Mouse (Mus musculus): ENCODE data around the gene Limk2.

Limk2 gene

DNA sequence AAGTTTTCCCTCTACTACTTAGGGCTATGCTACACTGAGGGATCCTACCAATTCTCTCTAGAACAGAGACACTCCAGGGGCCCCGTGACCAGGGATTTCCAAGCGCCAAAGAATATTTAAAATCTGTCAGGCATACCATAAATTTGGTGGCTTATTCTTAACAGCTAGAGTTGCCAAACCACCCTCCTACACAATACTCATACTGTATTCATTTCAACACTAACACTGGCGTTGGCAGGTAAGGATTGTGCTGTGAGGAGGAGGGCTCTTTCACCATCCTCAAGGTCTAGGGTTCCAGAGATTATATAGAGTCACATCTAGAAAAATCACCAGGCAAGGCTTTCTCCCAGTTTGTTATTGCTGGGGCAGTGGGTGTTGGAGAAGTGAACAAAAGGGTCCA is 7.4 kb upstream of the Limk2 start:
- no peak for DNase-seq (ENCODE audit: inconsistent age in 2 of 2, low spot score in 1 of 2)

DNA sequence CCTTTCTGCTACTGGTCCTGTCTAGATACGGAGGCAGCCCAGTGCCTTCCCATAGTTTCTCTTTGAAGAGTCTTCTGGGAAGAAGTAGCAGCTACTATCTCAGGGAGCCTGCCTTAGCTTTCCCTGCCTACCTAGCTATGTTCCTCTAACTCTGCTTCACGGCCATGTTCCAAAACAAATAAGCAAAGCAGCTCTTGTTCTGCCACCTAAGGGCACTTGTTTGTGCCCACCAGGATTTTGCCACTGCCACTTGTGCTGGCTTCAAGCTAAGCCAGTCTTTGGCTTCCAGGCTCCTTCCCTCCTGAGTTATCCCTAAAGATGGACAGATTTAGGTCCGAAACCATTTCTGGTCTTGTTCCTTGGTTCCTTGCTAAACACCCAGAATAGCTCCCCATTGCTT is 3.1 kb upstream of the Limk2 start:
- DNase-seq (ENCODE audit: inconsistent age in 2 of 2, low spot score in 1 of 2): no peak

DNA sequence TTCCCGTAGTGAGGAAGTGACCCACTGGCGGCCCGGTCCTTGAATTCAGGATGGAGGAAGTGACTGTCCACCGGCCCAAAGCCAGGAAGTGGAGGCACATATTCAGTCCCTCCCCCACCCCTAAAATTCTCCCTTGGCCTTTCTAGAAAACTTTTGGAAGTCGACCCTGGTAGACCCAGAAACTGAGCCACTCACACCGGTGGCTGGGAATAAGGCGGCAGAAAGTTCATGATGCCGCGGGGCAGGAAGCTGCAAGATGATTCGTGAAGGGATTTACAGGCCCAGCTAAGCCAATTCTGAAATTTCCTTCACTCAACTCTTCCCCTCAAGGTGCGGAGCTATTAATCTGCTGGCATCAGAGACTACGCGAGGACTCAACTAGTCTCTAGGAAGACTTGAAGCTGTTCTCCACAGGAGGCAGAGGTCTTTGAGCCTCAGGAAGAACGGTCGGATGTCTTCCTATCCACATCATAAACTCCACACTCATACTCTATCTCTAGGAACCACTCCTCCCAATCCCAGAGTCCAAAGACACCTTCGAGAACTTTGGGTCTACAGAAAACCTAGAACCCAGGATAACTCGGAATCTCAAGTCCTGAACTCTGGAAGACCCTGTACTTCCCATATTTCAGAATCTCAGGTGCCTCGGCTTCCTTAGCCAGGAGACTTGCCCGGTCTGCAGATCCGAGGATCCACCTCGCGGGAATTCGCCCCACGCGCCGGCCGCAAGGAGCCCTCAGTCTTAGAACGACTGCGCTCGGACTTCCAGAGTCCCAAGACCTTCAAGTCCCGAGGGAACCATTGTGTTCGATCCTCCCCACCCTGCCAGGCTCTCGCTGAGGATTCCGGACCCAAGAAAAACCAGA is 625 bp downstream of the Limk2 start:
- DNase-seq (ENCODE audit: inconsistent age in 2 of 2, low spot score in 1 of 2): peak; percentile 20 to 60

DNA sequence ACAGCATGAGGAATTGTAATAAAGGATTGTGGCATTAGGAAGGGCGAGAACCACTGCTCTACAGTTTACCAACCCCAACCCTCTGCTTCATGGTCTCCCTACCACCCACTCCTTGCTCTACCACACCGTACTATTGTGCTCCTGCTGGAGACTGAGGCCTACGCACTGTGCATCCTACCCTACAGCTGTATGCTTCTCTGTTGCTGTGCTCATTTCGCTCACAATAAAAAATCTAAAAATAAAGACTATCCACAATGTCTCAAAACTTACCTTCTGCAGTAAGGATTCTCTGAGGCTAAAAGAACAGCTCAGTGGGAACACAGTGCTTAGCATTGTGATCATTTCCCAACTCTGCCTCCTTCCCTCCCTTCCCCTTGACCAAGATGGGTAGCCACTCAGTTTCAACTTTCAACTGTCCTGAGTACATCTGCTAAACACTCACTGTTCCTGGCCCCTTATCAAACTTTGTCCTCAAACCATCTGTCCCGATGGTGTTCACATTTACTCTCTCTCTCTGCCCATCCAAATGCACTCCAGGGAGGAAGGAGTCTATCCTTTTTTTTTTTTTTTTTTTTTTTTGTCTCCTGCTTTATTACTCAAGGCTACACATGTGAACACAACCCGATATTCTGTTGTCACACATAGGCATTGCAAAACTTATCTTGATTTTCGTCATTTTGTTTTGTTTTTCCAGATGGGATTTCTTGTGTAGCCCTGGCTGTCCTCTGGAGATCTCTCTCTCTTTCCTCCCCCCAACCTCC is 4.5 kb downstream of the Limk2 start:
- DNase-seq (ENCODE audit: inconsistent age in 2 of 2, low spot score in 1 of 2): no peak

DNA sequence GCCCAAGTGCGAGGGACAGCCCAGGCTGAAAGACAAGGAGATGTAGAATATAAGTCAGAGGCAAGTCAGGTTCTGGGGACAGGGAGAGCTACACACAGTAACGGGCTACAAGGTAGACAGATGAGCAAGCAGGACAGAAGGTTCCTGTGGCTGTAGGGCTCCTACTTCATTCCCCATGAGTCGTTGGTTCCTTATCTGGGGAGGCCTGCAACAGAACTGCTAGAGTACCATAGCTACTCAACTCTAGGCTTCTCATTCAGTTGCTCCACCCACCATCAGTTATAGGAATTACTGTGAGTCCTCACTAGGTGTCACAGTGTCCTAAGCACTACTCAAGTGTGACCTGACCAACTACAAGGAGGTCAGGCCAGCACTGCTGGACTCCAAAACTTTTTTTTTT is 6.0 kb downstream of the Limk2 start:
- DNase-seq (ENCODE audit: inconsistent age in 2 of 2, low spot score in 1 of 2): no peak

DNA sequence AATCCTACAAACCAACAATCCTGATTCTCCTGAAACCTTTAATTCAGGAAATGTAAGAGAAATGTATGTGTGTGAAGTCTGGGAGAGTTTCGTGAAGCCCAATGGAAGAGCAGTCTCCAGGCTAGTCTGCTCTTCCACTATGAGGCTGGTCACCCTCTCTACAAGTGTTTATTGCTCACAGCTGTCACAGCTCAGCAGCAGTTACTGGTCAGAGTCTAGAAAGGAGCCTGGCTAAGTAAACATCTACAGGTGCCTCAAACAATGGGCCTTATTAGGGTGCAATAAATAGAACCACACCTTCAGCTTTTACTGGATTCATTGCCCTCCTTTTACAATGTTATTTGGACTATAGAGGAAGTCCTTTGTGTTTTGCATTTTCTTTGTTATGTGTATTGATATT is 10.7 kb downstream of the Limk2 start:
- no peak for DNase-seq (ENCODE audit: inconsistent age in 2 of 2, low spot score in 1 of 2)

DNA sequence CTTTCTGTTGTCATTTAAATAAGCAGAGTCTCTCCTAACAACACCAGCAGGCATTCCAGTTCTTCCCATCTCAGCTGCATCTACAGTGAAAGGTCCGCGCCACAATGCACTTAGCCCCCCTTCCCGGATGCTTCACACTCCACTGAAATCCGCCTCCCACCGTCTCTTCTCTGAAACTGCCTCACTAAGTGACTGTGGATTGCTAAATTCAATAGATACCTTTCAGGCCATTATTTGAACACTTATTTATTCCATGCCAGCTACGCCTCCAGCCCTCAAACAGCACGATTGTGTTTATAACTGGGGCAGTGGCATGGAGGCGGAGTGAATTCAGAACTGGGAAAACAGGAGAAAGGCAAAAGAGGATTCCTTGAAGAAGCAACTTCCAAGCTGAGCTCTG is 12.4 kb downstream of the Limk2 start:
- DNase-seq (ENCODE audit: inconsistent age in 2 of 2, low spot score in 1 of 2): no peak

DNA sequence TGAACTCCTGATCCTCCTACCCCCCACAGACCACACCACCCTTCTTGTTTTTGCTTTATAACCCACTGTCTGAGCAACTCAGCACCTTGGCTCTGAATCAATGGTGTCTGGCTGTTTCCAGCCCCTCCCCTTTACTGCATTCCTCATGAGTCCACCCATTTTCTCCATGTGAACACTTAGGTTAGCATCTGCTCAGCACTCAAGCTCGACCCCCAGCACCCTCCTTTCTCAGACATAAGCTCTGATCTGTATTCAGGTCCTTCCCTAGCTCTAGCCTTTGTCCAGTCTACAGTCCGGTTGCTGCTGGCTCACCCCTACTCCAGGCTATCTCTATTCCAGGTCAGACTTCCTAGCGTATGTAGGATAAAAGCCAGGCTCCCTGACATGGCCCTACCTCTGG is 12.9 kb downstream of the Limk2 start:
- DNase-seq (ENCODE audit: inconsistent age in 2 of 2, low spot score in 1 of 2): no peak

DNA sequence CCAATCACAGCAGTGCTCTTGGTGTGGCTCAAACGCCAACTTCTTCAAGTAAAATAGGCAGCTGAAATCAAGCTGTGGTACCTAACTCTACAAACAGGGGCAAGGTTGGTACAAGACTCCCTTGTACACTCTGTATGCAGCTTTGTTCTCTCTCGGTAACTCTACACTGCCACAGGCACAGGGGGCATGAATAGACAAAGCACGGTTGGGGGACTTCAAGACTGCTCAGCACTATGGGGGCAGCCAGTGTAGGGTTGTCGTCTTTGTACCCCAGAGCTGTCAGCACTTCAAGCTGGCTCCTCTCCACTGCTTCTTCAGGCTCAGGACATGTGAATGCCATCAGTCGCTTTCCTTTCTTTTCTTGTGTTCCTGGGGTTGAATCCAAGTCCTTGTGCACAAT is 14.5 kb downstream of the Limk2 start:
- DNase-seq (ENCODE audit: inconsistent age in 2 of 2, low spot score in 1 of 2): no peak

DNA sequence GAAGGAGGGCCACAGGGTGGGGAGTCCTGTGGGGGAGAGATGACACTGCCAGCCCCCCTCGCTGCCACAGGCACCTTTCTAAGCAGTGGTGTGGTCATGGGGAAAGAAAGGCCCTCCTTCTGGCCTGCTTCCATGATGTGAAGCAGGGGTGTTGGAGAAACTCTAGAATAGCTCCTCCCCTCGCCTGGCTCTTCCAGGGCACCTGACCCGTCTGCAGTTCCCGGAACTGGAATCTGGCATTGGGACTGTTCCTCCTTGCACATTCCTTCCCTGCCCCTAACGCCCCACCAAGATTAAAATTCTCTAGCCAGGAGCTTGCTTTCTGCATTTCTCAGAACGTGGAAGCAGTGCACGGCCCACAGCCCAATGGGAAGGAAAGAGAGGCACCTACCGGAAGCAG is 16.5 kb downstream of the Limk2 start:
- peak in 1 of 2 experiments; percentile 18 for DNase-seq (ENCODE audit: inconsistent age in 2 of 2, low spot score in 1 of 2)

DNA sequence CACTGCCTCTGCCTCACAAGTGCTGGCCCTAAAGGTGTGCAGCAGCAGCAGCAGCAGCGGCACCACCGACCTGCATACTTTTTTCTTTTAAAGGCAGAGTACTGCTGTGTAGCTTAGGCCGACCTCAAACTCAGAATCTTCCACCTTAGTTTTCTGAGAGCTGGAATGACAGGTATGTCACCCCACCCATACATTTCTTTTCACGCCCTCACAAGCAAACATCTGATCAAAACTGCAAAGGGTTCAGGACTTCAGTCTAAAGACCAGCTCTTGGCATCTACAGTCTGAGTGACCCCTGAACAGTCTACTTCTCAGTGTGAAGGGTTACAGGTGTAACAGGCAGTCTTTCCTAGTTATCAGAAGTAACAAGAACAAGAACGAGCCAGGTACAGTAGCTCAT is 18.2 kb downstream of the Limk2 start:
- no peak for DNase-seq (ENCODE audit: inconsistent age in 2 of 2, low spot score in 1 of 2)

DNA sequence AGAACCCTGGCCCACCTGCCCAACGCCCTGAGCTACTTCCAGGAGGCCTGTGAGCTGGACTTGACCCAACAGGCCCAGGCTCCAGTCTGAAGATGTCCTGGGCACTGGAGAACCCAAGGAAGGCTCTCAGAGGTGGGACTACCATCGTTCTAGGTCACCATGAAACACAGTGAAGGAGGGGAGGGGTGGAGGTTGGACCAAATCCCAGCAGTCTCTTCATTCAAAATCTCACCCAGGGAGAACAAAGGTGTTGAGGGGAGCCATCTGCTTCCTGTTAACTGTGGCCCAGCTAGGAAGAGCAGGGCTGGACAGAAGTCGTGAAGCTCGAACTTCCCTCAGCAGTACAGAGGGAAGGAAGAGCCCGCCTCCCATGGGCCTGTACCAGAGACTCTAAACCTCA is 19.0 kb downstream of the Limk2 start:
- DNase-seq (ENCODE audit: inconsistent age in 2 of 2, low spot score in 1 of 2): no peak

DNA sequence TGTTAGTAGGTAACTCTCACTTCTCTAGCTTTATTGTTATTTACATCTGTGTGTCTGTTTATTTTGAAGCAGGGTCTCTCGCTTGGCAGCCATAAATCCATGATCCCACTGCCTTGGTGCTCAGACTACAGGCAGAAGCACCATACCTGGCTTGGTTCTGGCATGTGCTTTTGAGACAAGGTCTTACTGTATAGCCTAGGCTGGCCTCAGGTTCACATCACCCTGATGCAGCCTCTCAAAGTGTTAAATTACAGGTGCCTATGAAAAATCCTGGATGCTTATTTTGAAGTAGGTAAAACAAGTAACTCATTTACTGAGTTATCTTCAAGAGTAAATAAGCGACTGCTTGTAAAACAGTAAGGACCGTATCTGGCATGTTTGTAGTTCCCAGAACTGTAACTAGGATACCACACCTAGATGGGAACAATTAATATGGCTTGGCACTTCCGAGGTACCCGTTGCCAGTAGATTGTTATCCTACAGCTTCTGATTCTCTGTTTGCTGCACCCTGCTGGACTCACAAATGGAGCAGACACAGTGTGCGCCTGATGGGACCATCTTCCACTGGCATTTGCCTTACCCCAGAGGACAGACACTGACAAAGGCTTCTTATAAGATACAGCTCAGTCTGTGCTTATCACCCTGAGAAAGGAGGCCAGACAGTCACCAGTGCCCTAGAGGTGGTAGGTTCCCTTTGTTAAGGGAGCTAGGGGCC is 21.4 kb downstream of the Limk2 start:
- DNase-seq (ENCODE audit: inconsistent age in 2 of 2, low spot score in 1 of 2): no peak

DNA sequence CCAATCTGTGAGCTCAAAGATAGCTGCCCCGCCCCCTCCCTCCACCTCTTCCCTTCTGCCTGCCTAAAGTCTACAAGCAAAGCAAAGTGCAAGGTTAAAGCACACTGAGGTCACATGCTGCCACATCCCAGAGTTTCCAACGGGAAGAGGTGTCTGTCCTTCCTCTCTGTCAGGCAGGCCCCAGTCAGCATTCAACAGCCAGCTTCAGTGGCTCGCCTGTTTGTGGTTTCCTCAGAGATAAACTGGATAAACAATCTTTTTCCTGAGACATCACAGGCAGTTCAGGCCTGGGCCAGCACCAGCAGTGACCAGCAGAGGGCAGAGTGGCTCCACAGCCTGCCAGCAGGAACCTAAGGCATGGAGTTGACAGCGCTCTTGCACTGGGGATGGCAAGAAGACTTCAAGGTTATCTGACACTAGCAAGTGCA is 22.0 kb downstream of the Limk2 start:
- peak; percentile 82 to 94 for DNase-seq (ENCODE audit: inconsistent age in 2 of 2, low spot score in 1 of 2)

DNA sequence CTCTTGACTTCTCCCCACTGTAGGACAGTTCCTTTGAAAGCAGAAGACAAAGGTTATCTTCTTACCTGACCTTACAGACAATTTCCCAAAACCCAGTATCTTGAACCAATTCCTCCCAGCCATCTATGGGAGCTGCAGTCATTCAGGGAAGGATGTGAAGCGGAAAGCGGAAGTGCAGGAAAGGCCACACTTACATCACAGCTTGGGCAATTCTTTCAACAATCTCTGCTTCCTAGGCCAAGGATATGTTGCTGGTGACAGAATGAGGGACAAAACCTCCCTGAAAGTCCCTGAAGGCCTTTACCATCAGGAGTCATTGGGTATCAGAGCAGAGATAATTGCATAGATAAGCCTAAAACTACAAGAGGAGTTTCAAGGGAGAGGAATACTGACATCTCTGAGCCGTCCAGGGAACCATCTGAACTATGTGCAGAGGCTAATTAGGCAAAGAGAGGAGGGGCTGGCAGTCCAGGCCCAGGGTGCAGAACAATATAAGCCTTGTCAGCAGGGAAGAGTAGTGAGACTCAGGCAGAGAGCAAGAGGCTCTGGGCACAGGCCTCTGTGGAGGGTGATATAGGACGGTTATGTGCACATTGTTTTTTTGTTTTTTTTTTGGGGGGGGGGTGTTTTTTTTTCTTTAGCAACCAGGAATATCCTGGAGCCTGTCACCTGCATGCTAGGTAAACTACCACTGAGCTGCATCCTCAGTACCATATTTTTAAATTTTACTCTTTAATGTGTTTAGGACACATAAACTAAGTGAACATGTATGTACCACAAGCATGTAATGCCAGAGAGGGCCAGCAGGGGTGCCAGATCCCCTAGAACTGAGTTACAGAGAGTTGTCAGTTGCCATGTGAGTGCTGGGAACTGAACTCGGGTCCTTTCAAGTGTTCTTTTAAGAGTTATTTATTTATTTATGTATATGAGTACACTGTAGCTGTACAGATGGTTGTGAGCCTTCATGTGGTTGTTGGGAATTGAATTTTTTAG is 26.1 kb downstream of the Limk2 start:
- peak in 1 of 2 experiments; percentile 70 for DNase-seq (ENCODE audit: inconsistent age in 2 of 2, low spot score in 1 of 2)

DNA sequence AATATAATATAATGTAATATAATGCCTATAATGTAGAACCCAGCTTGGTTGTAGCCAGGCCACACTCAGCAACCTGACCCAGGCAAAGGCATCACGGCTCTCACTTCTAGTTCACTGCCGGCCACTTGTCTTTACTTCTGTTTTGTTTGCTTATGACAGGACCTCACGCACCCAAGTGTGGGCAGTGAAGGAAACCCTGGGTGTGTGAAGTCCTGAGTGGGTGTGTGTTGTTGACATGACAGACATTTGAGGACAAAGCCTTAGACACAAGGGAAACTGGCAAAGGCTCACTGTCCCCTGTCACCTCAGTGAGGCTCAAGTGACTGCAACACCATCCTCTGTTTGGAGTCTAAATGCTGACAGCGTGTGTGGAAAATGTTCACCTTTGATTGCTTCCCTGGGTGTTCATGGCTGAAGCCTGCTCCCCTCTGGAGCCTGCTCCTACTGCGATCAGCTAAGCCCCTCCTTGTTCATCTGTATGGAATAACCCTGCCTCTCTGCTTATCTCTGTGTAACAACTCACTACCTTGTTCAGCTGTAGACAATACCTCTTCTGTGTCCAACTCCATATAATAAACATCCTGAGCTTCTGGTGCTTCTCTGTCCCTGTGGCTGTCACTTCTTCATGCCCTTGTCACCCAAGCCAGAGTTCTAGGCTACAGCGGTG is 27.7 kb downstream of the Limk2 start:
- DNase-seq (ENCODE audit: inconsistent age in 2 of 2, low spot score in 1 of 2): no peak

DNA sequence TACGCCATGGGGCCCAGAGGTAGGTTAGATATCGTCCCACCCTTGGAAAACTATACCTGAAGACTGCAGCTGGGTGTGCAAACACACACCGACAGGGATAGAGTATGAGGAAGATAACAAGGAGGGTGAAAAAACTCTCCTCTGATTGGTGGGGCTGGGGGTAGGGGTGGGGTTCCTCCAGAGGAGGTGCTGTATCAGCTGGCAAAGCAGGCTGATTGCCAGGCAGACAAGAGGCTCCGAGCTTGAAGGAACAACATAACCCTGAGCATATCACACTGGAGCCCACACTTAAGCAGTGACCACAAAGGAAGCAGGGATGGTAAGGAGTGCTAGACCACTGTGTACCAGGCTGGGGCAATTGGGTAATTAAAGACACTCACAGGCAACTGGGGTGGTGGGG is 29.6 kb downstream of the Limk2 start:
- no peak for DNase-seq (ENCODE audit: inconsistent age in 2 of 2, low spot score in 1 of 2)

DNA sequence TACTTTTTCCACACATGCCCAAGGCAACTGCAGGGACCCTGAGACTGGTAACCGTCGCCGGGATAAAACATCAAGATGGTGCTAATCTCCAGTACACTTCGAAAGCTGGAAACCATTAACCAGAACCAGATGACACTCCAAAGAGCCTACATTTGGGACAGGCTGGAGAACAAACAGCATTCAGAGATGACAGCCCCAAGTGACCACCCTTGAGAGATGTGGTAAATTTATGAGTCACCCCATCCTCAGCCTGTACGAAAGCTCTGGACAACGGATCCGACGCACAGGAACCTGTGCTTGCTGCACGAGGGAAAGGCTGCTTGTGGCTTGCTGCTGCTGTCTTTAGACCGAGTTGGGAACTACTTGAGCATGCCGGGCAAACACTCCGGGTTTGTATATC is 34.2 kb downstream of the Limk2 start:
- no peak for DNase-seq (ENCODE audit: inconsistent age in 2 of 2, low spot score in 1 of 2)

DNA sequence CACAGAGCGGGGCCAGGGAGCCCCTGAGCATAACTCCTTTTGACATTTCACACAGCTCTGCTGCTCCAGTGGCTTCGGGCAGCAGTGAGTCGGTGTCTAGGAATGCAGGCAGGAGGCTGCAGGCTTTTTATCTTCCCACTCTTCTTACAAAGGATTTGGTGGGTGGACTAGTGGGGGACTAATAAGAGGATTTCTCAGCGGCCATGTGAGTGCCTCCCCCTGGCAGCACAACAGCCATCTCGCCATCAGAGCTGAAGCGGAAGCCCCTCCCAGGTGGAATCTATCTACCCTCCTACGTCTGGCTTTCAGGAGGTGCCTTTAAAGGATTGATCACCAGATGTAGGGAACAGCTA is 34.7 kb downstream of the Limk2 start:
- peak; percentile 15 to 39 for DNase-seq (ENCODE audit: inconsistent age in 2 of 2, low spot score in 1 of 2)

All from adrenal gland, adult (tissue).